Mouse (Mus musculus): ENCODE measurements around the gene Lsm12. TPM values are rescaled to one million over a fixed set of nuclear protein-coding genes. Genes with fewer than 3 reads are reported as not detected.

Lsm12 gene
- total and polyA plus RNA-seq, 3 experiments: 66.9 to 185 (median 78.9) TPM

- peaks cover 20 to 49% of the 10 kb centered on the region in 2 experiments for H3K36me3 ChIP-seq (replicated peaks in 1 of 2; ENCODE audit: control insufficient read depth in 1 of 2, insufficient read depth in 1 of 2, low read length in 1 of 2)
- DNase-seq (ENCODE audit: extremely low read depth): peak; percentile 51
- peaks cover 35 to 62% of the 10 kb centered on the region in 2 experiments for H3K4me1 ChIP-seq (ENCODE audit: control insufficient read depth in 1 of 2, insufficient read depth in 2 of 2)
- H3K9me3 ChIP-seq (replicated peaks; ENCODE audit: low read length): no peaks in the 10 kb centered on the region
- in situ Hi-C loops (cut with MboI; ENCODE audit: low pct_ligation_motif_present, low pct_unique_long_range_greater_than_20kb, low sequenced_read_pairs) (no loop called here), dilution Hi-C loops (cut with MboI; ENCODE audit: extremely low pct_ligation_motif_present, extremely low pct_unique_long_range_greater_than_20kb, low sequenced_read_pairs) (no loop called here)
- no peak overlapping the region for H3K4me3 ChIP-seq (replicated peaks in 1 of 3; ENCODE audit: low read depth in 2 of 3, low read length in 2 of 3, poor library complexity in 1 of 3)
- no peak overlapping the region for H3K4me2 ChIP-seq (ENCODE audit: insufficient read depth, low read depth, poor library complexity, severe bottlenecking)
- no peak for TF ChIP-seq E2F4 (IDR thresholded peaks at IDR 0.05; ENCODE audit: insufficient replicate concordance, low read depth, low read length)
- TF ChIP-seq BHLHE40 (IDR thresholded peaks at IDR 0.05; ENCODE audit: low read depth, low read length): peak; percentile 62
- H3K27me3 ChIP-seq (replicated peaks): no peaks in the 10 kb centered on the region
- H3K27ac ChIP-seq (ENCODE audit: insufficient read depth, low read depth): no peak overlapping the region
- H3K79me2 ChIP-seq (replicated peaks; ENCODE audit: control insufficient read depth, extremely low read depth, insufficient read depth, poor library complexity, severe bottlenecking): no peaks in the 10 kb centered on the region
- no peak overlapping the region for H3K9ac ChIP-seq (ENCODE audit: insufficient read depth, low read depth)
Observed at GRCm38 (mm10) chr11:102208846-102209245, 23.8 kb upstream of the Lsm12 start.

DNA sequence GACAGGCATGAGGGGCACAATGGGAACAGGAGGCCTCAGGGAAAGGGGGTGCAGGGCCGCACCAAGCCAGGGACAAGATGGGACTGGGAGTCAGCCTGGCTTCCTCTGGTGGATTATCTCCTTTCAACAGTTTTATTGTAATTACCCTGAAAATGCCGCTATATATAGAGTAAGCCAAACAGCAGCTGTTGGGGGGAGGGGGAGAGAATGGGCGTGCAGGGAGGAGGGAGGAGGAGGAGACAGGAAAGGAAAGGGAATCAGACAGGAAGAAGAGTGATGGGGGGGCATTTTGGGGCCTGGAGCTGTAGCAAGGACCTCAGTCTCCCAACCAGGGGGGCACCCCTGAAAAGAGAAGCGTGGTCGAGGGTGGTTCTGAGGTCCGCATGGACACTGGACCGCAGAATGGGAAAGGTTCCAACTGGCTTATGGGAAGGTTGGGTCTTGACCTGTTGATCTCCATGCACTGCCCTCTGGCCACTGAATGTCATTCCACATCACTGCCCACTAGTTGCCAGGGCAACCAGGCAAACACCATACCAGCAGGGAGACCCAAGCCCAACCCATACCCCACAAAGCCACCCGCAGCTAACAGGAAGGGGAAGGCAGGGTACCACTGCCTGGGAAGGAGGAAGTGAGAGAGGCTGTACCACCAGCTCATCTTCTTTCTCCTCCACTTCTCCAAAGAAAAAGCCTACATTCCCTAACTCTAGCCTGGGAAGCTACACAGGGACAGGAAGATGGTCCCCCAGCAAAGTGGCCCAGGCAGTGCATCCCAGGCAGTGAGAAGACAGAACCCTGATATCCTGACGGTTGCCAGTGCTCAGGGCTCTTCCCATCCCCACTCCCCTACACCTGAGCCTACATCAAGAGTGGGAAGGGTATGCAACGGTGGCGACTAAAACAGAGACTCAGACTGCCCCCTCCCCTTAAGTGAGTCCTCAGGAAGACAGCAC is 23.0 kb upstream of the Lsm12 start:
- Histone ChIP-seq H3K4me2 (ENCODE audit: insufficient read depth, low read depth, poor library complexity, severe bottlenecking) (no peak overlapping the region), H3K9me3 (replicated peaks; ENCODE audit: low read length) (no peaks in the 10 kb centered on the region), H3K79me2 (replicated peaks; ENCODE audit: control insufficient read depth, extremely low read depth, insufficient read depth, poor library complexity, severe bottlenecking) (no peaks in the 10 kb centered on the region), H3K27ac (ENCODE audit: insufficient read depth, low read depth) (no peak overlapping the region), H3K9ac (ENCODE audit: insufficient read depth, low read depth) (no peak overlapping the region), H3K27me3 (replicated peaks) (no peaks in the 10 kb centered on the region), H3K4me3 (replicated peaks in 1 of 3; ENCODE audit: low read depth in 2 of 3, low read length in 2 of 3, poor library complexity in 1 of 3) (peak overlapping the region in 1 of 3 experiments; percentile 34), H3K36me3 (replicated peaks in 1 of 2; ENCODE audit: control insufficient read depth in 1 of 2, insufficient read depth in 1 of 2, low read length in 1 of 2) (peaks cover 24 to 50% of the 10 kb centered on the region in 2 experiments), H3K4me1 (ENCODE audit: control insufficient read depth in 1 of 2, insufficient read depth in 2 of 2) (peaks cover 33 to 55% of the 10 kb centered on the region in 2 experiments)
- TF ChIP-seq EP300 (IDR thresholded peaks at IDR 0.05; ENCODE audit: low read length) (peak; percentile 59), ELF1 (IDR thresholded peaks at IDR 0.05; ENCODE audit: low read depth, low read length) (peak; percentile 56; the same call in 1 of the 2 replicates), IRF4 (IDR thresholded peaks at IDR 0.05; ENCODE audit: low read depth, low read length) (peak; percentile 41; the same call in 1 of the 2 replicates), MYC (IDR thresholded peaks at IDR 0.05; ENCODE audit: low read depth, low read length) (no peak)
- in situ Hi-C loops (cut with MboI; ENCODE audit: low pct_ligation_motif_present, low pct_unique_long_range_greater_than_20kb, low sequenced_read_pairs) (no loop called here), dilution Hi-C loops (cut with MboI; ENCODE audit: extremely low pct_ligation_motif_present, extremely low pct_unique_long_range_greater_than_20kb, low sequenced_read_pairs) (no loop called here)
- no peak for DNase-seq (ENCODE audit: extremely low read depth)

GRCm38 (mm10) chr11:102206481-102206880 is 21.4 kb upstream of the Lsm12 start:
- peaks cover 29 to 43% of the 10 kb centered on the region in 2 experiments for H3K4me1 ChIP-seq (ENCODE audit: control insufficient read depth in 1 of 2, insufficient read depth in 2 of 2)
- dilution Hi-C loops (cut with MboI; ENCODE audit: extremely low pct_ligation_motif_present, extremely low pct_unique_long_range_greater_than_20kb, low sequenced_read_pairs): no loop called here
- in situ Hi-C loops (cut with MboI; ENCODE audit: low pct_ligation_motif_present, low pct_unique_long_range_greater_than_20kb, low sequenced_read_pairs): no loop called here

More at GRCm38 (mm10) chr11:102206481-102206880, 21.4 kb upstream of the Lsm12 start:
- H3K9ac ChIP-seq (ENCODE audit: insufficient read depth, low read depth): no peak overlapping the region
- no peaks in the 10 kb centered on the region for H3K27me3 ChIP-seq (replicated peaks)
- no peaks in the 10 kb centered on the region for H3K79me2 ChIP-seq (replicated peaks; ENCODE audit: control insufficient read depth, extremely low read depth, insufficient read depth, poor library complexity, severe bottlenecking)
- H3K4me3 ChIP-seq (replicated peaks in 1 of 3; ENCODE audit: low read depth in 2 of 3, low read length in 2 of 3, poor library complexity in 1 of 3): no peak overlapping the region
- peaks cover 39 to 59% of the 10 kb centered on the region in 2 experiments for H3K36me3 ChIP-seq (replicated peaks in 1 of 2; ENCODE audit: control insufficient read depth in 1 of 2, insufficient read depth in 1 of 2, low read length in 1 of 2)
- no peak for TF ChIP-seq NRF1 (IDR thresholded peaks at IDR 0.05; ENCODE audit: low read depth, low read length)
- no peak for TF ChIP-seq ZMIZ1 (IDR thresholded peaks at IDR 0.05; ENCODE audit: low read depth, low read length)
- TF ChIP-seq SMC3 (IDR thresholded peaks at IDR 0.05; ENCODE audit: low read depth, low read length): no peak
- TF ChIP-seq MAX (IDR thresholded peaks at IDR 0.05; ENCODE audit: low read length): no peak
- TF ChIP-seq BHLHE40 (IDR thresholded peaks at IDR 0.05; ENCODE audit: low read depth, low read length): no peak
- TF ChIP-seq E2F4 (IDR thresholded peaks at IDR 0.05; ENCODE audit: insufficient replicate concordance, low read depth, low read length): no peak
- TF ChIP-seq EP300 (IDR thresholded peaks at IDR 0.05; ENCODE audit: low read length): no peak
- no peak for TF ChIP-seq JUN (IDR thresholded peaks at IDR 0.05; ENCODE audit: insufficient read depth, low read depth, low read length)
- no peak for TF ChIP-seq HCFC1 (IDR thresholded peaks at IDR 0.05; ENCODE audit: low read depth, low read length)
- TF ChIP-seq USF2 (conservative IDR thresholded peaks at IDR 0.05; ENCODE audit: low read depth, low read length): no peak
- TF ChIP-seq ETS1 (conservative IDR thresholded peaks at IDR 0.05; ENCODE audit: low read depth, low read length): no peak
- TF ChIP-seq TBP (conservative IDR thresholded peaks at IDR 0.05; ENCODE audit: low read depth, low read length): no peak
- no peak for DNase-seq (ENCODE audit: extremely low read depth)
- no peak overlapping the region for H3K27ac ChIP-seq (ENCODE audit: insufficient read depth, low read depth)
- no peaks in the 10 kb centered on the region for H3K9me3 ChIP-seq (replicated peaks; ENCODE audit: low read length)
- H3K4me2 ChIP-seq (ENCODE audit: insufficient read depth, low read depth, poor library complexity, severe bottlenecking): no peak overlapping the region
